Mouse (Mus musculus) cerebellum, postnatal 4 days (tissue): Measurements from ENCODE around the gene Mapk14.
"Not testable (repeated sequence)": the region's sequence is repeated elsewhere in the genome, so short reads cannot be mapped to it uniquely, and the experiment has no call there.

ENCODE experiments used
- DNase-seq, 2 experiments: peaks; one replicate each; pipeline ENCODE4 v3.0.0; 2022; ENCODE audit warnings: low spot score in 2 of 2, mixed read lengths in 1 of 2

The Mapk14 gene

GRCm38 (mm10) chr17:28698245-28698644, 7.1 kb downstream of the Mapk14 start:
- no peak for DNase-seq

- DNase-seq: no peak
These were observed 7.5 kb downstream of the Mapk14 start for GRCm38 (mm10) chr17:28698672-28699071.

GRCm38 (mm10) chr17:28699789-28700188, 8.7 kb downstream of the Mapk14 start:
- no peak for DNase-seq

GRCm38 (mm10) chr17:28701171-28701570, 10.0 kb downstream of the Mapk14 start:
- no peak for DNase-seq

- no peak for DNase-seq
These were observed 10.6 kb downstream of the Mapk14 start for GRCm38 (mm10) chr17:28701737-28702136.

GRCm38 (mm10) chr17:28702646-28703045, 11.5 kb downstream of the Mapk14 start:
- DNase-seq: no peak

GRCm38 (mm10) chr17:28706697-28707096, 15.6 kb downstream of the Mapk14 start:
- DNase-seq: no peak

- DNase-seq: no peak
These were observed 16.1 kb downstream of the Mapk14 start for GRCm38 (mm10) chr17:28707136-28707627.

- DNase-seq: no peak
These were observed 16.7 kb downstream of the Mapk14 start for GRCm38 (mm10) chr17:28707816-28708215.

GRCm38 (mm10) chr17:28708989-28709388, 17.9 kb downstream of the Mapk14 start:
- DNase-seq: no peak

- DNase-seq: no peak
These were observed 18.6 kb downstream of the Mapk14 start for GRCm38 (mm10) chr17:28709552-28710290.

GRCm38 (mm10) chr17:28710291-28710688, 19.2 kb downstream of the Mapk14 start:
- DNase-seq: no peak

GRCm38 (mm10) chr17:28711237-28711636, 20.1 kb downstream of the Mapk14 start:
- DNase-seq: no peak

GRCm38 (mm10) chr17:28712305-28712704, 21.2 kb downstream of the Mapk14 start:
- DNase-seq: no peak

- no peak for DNase-seq
These were observed 22.9 kb downstream of the Mapk14 start for GRCm38 (mm10) chr17:28714006-28714405.

GRCm38 (mm10) chr17:28715832-28716548, 24.9 kb downstream of the Mapk14 start:
- DNase-seq: no peak

- DNase-seq: no peak
These were observed 26.4 kb downstream of the Mapk14 start for GRCm38 (mm10) chr17:28717535-28717934.

- no peak for DNase-seq
These were observed 34.7 kb downstream of the Mapk14 start, which contains the start of gene AC170998.1 for GRCm38 (mm10) chr17:28725783-28726182. TSS of gene AC170998.1 (plus strand) at chr17:28726083.

- DNase-seq: not testable (repeated sequence)
These were observed 36.4 kb downstream of the Mapk14 start for GRCm38 (mm10) chr17:28727511-28727910.

GRCm38 (mm10) chr17:28735317-28736105, 44.4 kb downstream of the Mapk14 start:
- DNase-seq: no peak

- no peak for DNase-seq
These were observed 45.4 kb downstream of the Mapk14 start for GRCm38 (mm10) chr17:28736486-28736885.

- DNase-seq: no peak
These were observed 46.8 kb downstream of the Mapk14 start for GRCm38 (mm10) chr17:28737973-28738372.
